Mouse (Mus musculus): ENCODE results near the gene Fbxl7. TPM values are rescaled to one million over a fixed set of nuclear protein-coding genes. Genes with fewer than 3 reads are reported as not detected.

The Fbxl7 gene
- polyA plus RNA-seq (2015; fragmentation: Nextera tagmentation; extraction: Ambion mirVana): 9.4 and 10.4 TPM in 2 replicates

GRCm38 (mm10) chr15:26895251-26895711 is at the start of gene Fbxl7:
Gene Fbxl7, minus strand, starts transcription at chr15:26895580.
- no peaks in the 10 kb centered on the region for H3K36me3 ChIP-seq (replicated peaks)
- WGBS: under 1% methylated on average over 48 of the region's 58 CpGs
- H3K27ac ChIP-seq: peak within 1 kb of the TSS; percentile 76
- ATAC-seq (replicated peaks): peak; percentile 93
- H3K27me3 ChIP-seq (replicated peaks): no peaks in the 10 kb centered on the region
- no peaks in the 10 kb centered on the region for H3K9me3 ChIP-seq
- H3K4me1 ChIP-seq: peaks cover 21% of the 10 kb centered on the region
- peak within 1 kb of the TSS; percentile 76 for H3K9ac ChIP-seq
- H3K4me2 ChIP-seq: peak within 1 kb of the TSS; percentile 96
- H3K4me3 ChIP-seq: peak within 1 kb of the TSS; percentile 91

GRCm38 (mm10) chr15:26922026-26922425 is 26.6 kb upstream of the Fbxl7 start:
- no peak for ATAC-seq (replicated peaks)
- Histone ChIP-seq H3K27ac (no peak overlapping the region), H3K4me3 (no peak overlapping the region), H3K9me3 (no peaks in the 10 kb centered on the region), H3K4me1 (no peaks in the 10 kb centered on the region), H3K4me2 (no peak overlapping the region), H3K36me3 (replicated peaks) (no peaks in the 10 kb centered on the region), H3K27me3 (replicated peaks) (no peaks in the 10 kb centered on the region), H3K9ac (no peak overlapping the region)
- 86% methylated on average over 2 of the region's 2 CpGs for WGBS

- no peak overlapping the region for H3K9ac ChIP-seq
- H3K4me3 ChIP-seq: no peak overlapping the region
- no peaks in the 10 kb centered on the region for H3K36me3 ChIP-seq (replicated peaks)
- H3K27me3 ChIP-seq (replicated peaks): no peaks in the 10 kb centered on the region
- no peak overlapping the region for H3K27ac ChIP-seq
- ATAC-seq (replicated peaks): no peak
- no peaks in the 10 kb centered on the region for H3K9me3 ChIP-seq
- H3K4me1 ChIP-seq: no peaks in the 10 kb centered on the region
- H3K4me2 ChIP-seq: no peak overlapping the region
Measured at GRCm38 (mm10) chr15:26913427-26913826, 18.0 kb upstream of the Fbxl7 start.

- 1% methylated on average over 14 of the region's 14 CpGs for WGBS
- H3K36me3 ChIP-seq (replicated peaks): no peaks in the 10 kb centered on the region
- peak overlapping the region; percentile 76 for H3K9ac ChIP-seq
- peak; percentile 38; the same call in 1 of the 2 replicates for ATAC-seq (replicated peaks)
- H3K27ac ChIP-seq: peak overlapping the region; percentile 76
- no peaks in the 10 kb centered on the region for H3K27me3 ChIP-seq (replicated peaks)
- peak overlapping the region; percentile 96 for H3K4me2 ChIP-seq
- H3K4me1 ChIP-seq: peaks cover 21% of the 10 kb centered on the region
- peak overlapping the region; percentile 91 for H3K4me3 ChIP-seq
- H3K9me3 ChIP-seq: no peaks in the 10 kb centered on the region
Measured at GRCm38 (mm10) chr15:26895761-26896160, 381 bp upstream of the Fbxl7 start.

GRCm38 (mm10) chr15:26894801-26895229 is 565 bp downstream of the Fbxl7 start:
- Histone ChIP-seq H3K4me3 (peak overlapping the region; percentile 91), H3K36me3 (replicated peaks) (no peaks in the 10 kb centered on the region), H3K4me2 (peak overlapping the region; percentile 96), H3K9me3 (no peaks in the 10 kb centered on the region), H3K27ac (peak overlapping the region; percentile 76), H3K27me3 (replicated peaks) (no peaks in the 10 kb centered on the region), H3K9ac (peak overlapping the region; percentile 76), H3K4me1 (peaks cover 21% of the 10 kb centered on the region)
- under 1% methylated on average over 26 of the region's 28 CpGs for WGBS
- ATAC-seq (replicated peaks): peak; percentile 87

- peak overlapping the region; percentile 96 for H3K4me2 ChIP-seq
- no peaks in the 10 kb centered on the region for H3K27me3 ChIP-seq (replicated peaks)
- peaks cover 21% of the 10 kb centered on the region for H3K4me1 ChIP-seq
- peak; percentile 10 for ATAC-seq (replicated peaks)
- no peaks in the 10 kb centered on the region for H3K36me3 ChIP-seq (replicated peaks)
- peak overlapping the region; percentile 76 for H3K9ac ChIP-seq
- H3K9me3 ChIP-seq: no peaks in the 10 kb centered on the region
- no peak overlapping the region for H3K27ac ChIP-seq
- H3K4me3 ChIP-seq: peak overlapping the region; percentile 91
- 3% methylated on average over 12 of the region's 12 CpGs for WGBS
Measured at GRCm38 (mm10) chr15:26894031-26894655, 1.2 kb downstream of the Fbxl7 start.

- Histone ChIP-seq H3K4me1 (peaks cover 21% of the 10 kb centered on the region), H3K9me3 (no peaks in the 10 kb centered on the region), H3K36me3 (replicated peaks) (no peaks in the 10 kb centered on the region), H3K27me3 (replicated peaks) (no peaks in the 10 kb centered on the region), H3K4me2 (peak overlapping the region; percentile 96), H3K9ac (no peak overlapping the region), H3K27ac (no peak overlapping the region), H3K4me3 (0 out of 2 replicates have a peak overlapping the region, but pooled peaks have one; percentile 7)
- ATAC-seq (replicated peaks): no peak
- WGBS: 45% methylated on average over 4 of the region's 4 CpGs
Measured at GRCm38 (mm10) chr15:26893136-26893535, 2.2 kb downstream of the Fbxl7 start.

- peaks cover 15% of the 10 kb centered on the region for H3K4me1 ChIP-seq
- no peak overlapping the region for H3K4me3 ChIP-seq
- H3K4me2 ChIP-seq: no peak overlapping the region
- no peak overlapping the region for H3K9ac ChIP-seq
- 74% methylated on average over 5 of the region's 5 CpGs for WGBS
- H3K9me3 ChIP-seq: no peaks in the 10 kb centered on the region
- ATAC-seq (replicated peaks): no peak
- no peaks in the 10 kb centered on the region for H3K36me3 ChIP-seq (replicated peaks)
- H3K27me3 ChIP-seq (replicated peaks): no peaks in the 10 kb centered on the region
- H3K27ac ChIP-seq: no peak overlapping the region
Measured at GRCm38 (mm10) chr15:26889971-26890370, 5.4 kb downstream of the Fbxl7 start.

- H3K9me3 ChIP-seq: no peaks in the 10 kb centered on the region
- no peak overlapping the region for H3K9ac ChIP-seq
- H3K4me3 ChIP-seq: no peak overlapping the region
- H3K4me1 ChIP-seq: peaks cover 4% of the 10 kb centered on the region; the same call in 1 of the 2 replicates
- no peak overlapping the region for H3K27ac ChIP-seq
- WGBS: 72% methylated on average over 10 of the region's 10 CpGs
- no peak overlapping the region for H3K4me2 ChIP-seq
- no peaks in the 10 kb centered on the region for H3K36me3 ChIP-seq (replicated peaks)
- H3K27me3 ChIP-seq (replicated peaks): no peaks in the 10 kb centered on the region
- ATAC-seq (replicated peaks): no peak
Measured at GRCm38 (mm10) chr15:26888170-26888569, 7.2 kb downstream of the Fbxl7 start.

- Histone ChIP-seq H3K4me3 (no peak overlapping the region), H3K9me3 (no peaks in the 10 kb centered on the region), H3K4me2 (no peak overlapping the region), H3K27ac (no peak overlapping the region), H3K27me3 (replicated peaks) (no peaks in the 10 kb centered on the region), H3K36me3 (replicated peaks) (no peaks in the 10 kb centered on the region), H3K9ac (no peak overlapping the region), H3K4me1 (no peaks in the 10 kb centered on the region)
- 67% methylated on average over 2 of the region's 2 CpGs for WGBS
- no peak for ATAC-seq (replicated peaks)
Measured at GRCm38 (mm10) chr15:26885979-26886378, 9.4 kb downstream of the Fbxl7 start.

GRCm38 (mm10) chr15:26880212-26880956 is 15.0 kb downstream of the Fbxl7 start:
- H3K27ac ChIP-seq: no peak overlapping the region
- no peak overlapping the region for H3K4me2 ChIP-seq
- H3K4me3 ChIP-seq: no peak overlapping the region
- peaks cover 6% of the 10 kb centered on the region for H3K4me1 ChIP-seq
- no peak overlapping the region for H3K9ac ChIP-seq
- no peaks in the 10 kb centered on the region for H3K9me3 ChIP-seq
- no peaks in the 10 kb centered on the region for H3K27me3 ChIP-seq (replicated peaks)
- 76% methylated on average over 8 of the region's 8 CpGs for WGBS
- ATAC-seq (replicated peaks): no peak
- no peaks in the 10 kb centered on the region for H3K36me3 ChIP-seq (replicated peaks)

- H3K27ac ChIP-seq: no peak overlapping the region
- H3K4me1 ChIP-seq: peaks cover 9% of the 10 kb centered on the region
Measured at GRCm38 (mm10) chr15:26875687-26876086, 19.7 kb downstream of the Fbxl7 start.

More at GRCm38 (mm10) chr15:26875687-26876086, 19.7 kb downstream of the Fbxl7 start:
- H3K4me3 ChIP-seq: no peak overlapping the region
- H3K9ac ChIP-seq: no peak overlapping the region
- 24% methylated on average over 4 of the region's 4 CpGs for WGBS
- H3K27me3 ChIP-seq (replicated peaks): no peaks in the 10 kb centered on the region
- peak; percentile 80; the same call in 1 of the 2 replicates for ATAC-seq (replicated peaks)
- H3K9me3 ChIP-seq: no peaks in the 10 kb centered on the region
- no peak overlapping the region for H3K4me2 ChIP-seq
- H3K36me3 ChIP-seq (replicated peaks): no peaks in the 10 kb centered on the region
